Mouse (Mus musculus) ES-E14 (cell line): Measurements from ENCODE around the gene Htr6.

Source experiments
- CHD2 ChIP-seq: IDR thresholded peaks from 2 replicates; pipeline ENCODE4 v1.6.1; 2014; ENCODE audit warnings: mild to moderate bottlenecking, low read depth, low read length, inconsistent platforms
- HCFC1 ChIP-seq: IDR thresholded peaks from 2 replicates; pipeline ENCODE4 v1.6.1; 2012; ENCODE audit warnings: low read length, inconsistent platforms, borderline replicate concordance; ENCODE audit not compliant: insufficient read depth
- MAFK ChIP-seq: IDR thresholded peaks from 2 replicates; pipeline ENCODE4 v1.6.1; 2014; ENCODE audit warnings: mild to moderate bottlenecking, low read depth, low read length, inconsistent platforms; ENCODE audit not compliant: insufficient read depth
- ZNF384 ChIP-seq: IDR thresholded peaks from 2 replicates; pipeline ENCODE4 v1.6.1; 2012; ENCODE audit warnings: low read depth, low read length, inconsistent platforms

DNA sequence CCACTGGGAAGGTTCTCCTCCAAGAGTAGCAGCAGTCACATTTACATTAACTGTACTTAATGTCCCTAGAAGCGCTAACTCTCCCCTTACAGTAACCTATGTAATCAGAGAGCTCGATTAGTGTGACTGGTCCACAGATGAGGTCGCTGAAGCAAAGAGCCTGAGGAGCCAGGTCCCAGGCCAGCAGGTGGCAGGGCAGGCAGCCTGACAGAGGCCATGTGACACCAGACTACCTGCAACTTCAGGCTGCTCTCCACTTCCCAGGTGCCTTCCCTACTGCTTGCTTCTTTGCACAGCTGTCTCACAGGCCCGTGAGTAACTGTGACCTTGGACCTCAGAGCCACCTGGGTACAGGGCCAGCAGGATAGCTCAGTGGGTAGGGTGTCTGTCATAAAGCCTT lies 40.8 kb downstream of the Htr6 start:
- TF ChIP-seq HCFC1 (no peak), CHD2 (no peak), ZNF384 (no peak), MAFK (no peak)
